Mouse (Mus musculus): ENCODE results near the gene Lgi4. TPM values are rescaled to one million over a fixed set of nuclear protein-coding genes. Genes with fewer than 3 reads are reported as not detected.

Lgi4 gene
- polyA plus RNA-seq, 1 experiment from 2014 or later: 0.46 TPM

- DNase-seq (ENCODE audit: low spot score) (no peak), ATAC-seq (ENCODE audit: low FRiP score, low TSS enrichment) (no peak)
- no peak overlapping the region for H3K4me2 ChIP-seq (replicated peaks; ENCODE audit: low read depth)
- no peak overlapping the region for H3K27ac ChIP-seq (replicated peaks)
- no peaks in the 10 kb centered on the region for H3K9me3 ChIP-seq (ENCODE audit: control insufficient read depth, low read length)
- H3K36me3 ChIP-seq (ENCODE audit: control insufficient read depth, insufficient read depth, low read length): no peaks in the 10 kb centered on the region
- TF ChIP-seq EP300 (optimal IDR thresholded peaks at IDR 0.05) (no peak), CTCF (IDR thresholded peaks at IDR 0.05; ENCODE audit: low read depth) (no peak)
- no peak overlapping the region for H3K9ac ChIP-seq (ENCODE audit: low read length)
- no peaks in the 10 kb centered on the region for H3K27me3 ChIP-seq (ENCODE audit: control insufficient read depth, insufficient read depth, low read length)
- H3K4me3 ChIP-seq (ENCODE audit: low read depth, low read length): no peak overlapping the region
- H3K4me1 ChIP-seq (replicated peaks; ENCODE audit: control insufficient read depth, insufficient read depth): peaks cover 3% of the 10 kb centered on the region
- WGBS: 72% methylated on average over 7 of the region's 7 CpGs
These were observed 59.3 kb downstream of the Lgi4 start for GRCm38 (mm10) chr7:31118486-31118885.

- Histone ChIP-seq H3K27ac (replicated peaks) (no peak overlapping the region), H3K36me3 (ENCODE audit: control insufficient read depth, insufficient read depth, low read length) (no peaks in the 10 kb centered on the region), H3K4me2 (replicated peaks; ENCODE audit: low read depth) (no peak overlapping the region), H3K27me3 (ENCODE audit: control insufficient read depth, insufficient read depth, low read length) (no peaks in the 10 kb centered on the region), H3K4me3 (ENCODE audit: low read depth, low read length) (no peak overlapping the region), H3K9ac (ENCODE audit: low read length) (no peak overlapping the region), H3K4me1 (replicated peaks; ENCODE audit: control insufficient read depth, insufficient read depth) (peaks cover 3% of the 10 kb centered on the region), H3K9me3 (ENCODE audit: control insufficient read depth, low read length) (no peaks in the 10 kb centered on the region)
- ATAC-seq (ENCODE audit: low FRiP score, low TSS enrichment) (no peak), DNase-seq (ENCODE audit: low spot score) (no peak)
- TF ChIP-seq CTCF (IDR thresholded peaks at IDR 0.05; ENCODE audit: low read depth) (no peak), EP300 (optimal IDR thresholded peaks at IDR 0.05) (no peak)
- WGBS: 85% methylated on average over 5 of the region's 5 CpGs
These were observed 60.4 kb downstream of the Lgi4 start for GRCm38 (mm10) chr7:31119556-31119955.

Small RNA genes within 50 kb of the gene (microRNA-seq; reads per million reads assigned to microRNA genes)
- not detected for gene Mir7050

Other genes starting within 250 kb of the Lgi4 start
- 1.7 TPM in 2 replicates for gene Ffar2, start 235.6 kb upstream of the Lgi4 start, polyA plus RNA-seq (2015; fragmentation: Nextera tagmentation; extraction: Ambion mirVana)
- gene Ffar3, start 203.2 kb upstream of the Lgi4 start, polyA plus RNA-seq (2015; fragmentation: Nextera tagmentation; extraction: Ambion mirVana): 0.22 and 0.30 TPM in 2 replicates
- 0.04 and 0.06 TPM in 2 replicates for gene Ffar1, start 197.8 kb upstream of the Lgi4 start, polyA plus RNA-seq (2015; fragmentation: Nextera tagmentation; extraction: Ambion mirVana)
- gene Cd22, start 179.0 kb upstream of the Lgi4 start, polyA plus RNA-seq (2015; fragmentation: Nextera tagmentation; extraction: Ambion mirVana): 0.05 and 0.07 TPM in 2 replicates
- gene Mag, start 144.5 kb upstream of the Lgi4 start, polyA plus RNA-seq (2015; fragmentation: Nextera tagmentation; extraction: Ambion mirVana): 0.33 and 0.36 TPM in 2 replicates
- gene Hamp2, start 134.7 kb upstream of the Lgi4 start, polyA plus RNA-seq (2015; fragmentation: Nextera tagmentation; extraction: Ambion mirVana): 0.52 and 0.54 TPM in 2 replicates
- 0.45 and 1.6 TPM in 2 replicates for gene Hamp, start 115.3 kb upstream of the Lgi4 start, polyA plus RNA-seq (2015; fragmentation: Nextera tagmentation; extraction: Ambion mirVana)
- 12.0 and 14.2 TPM in 2 replicates for gene Usf2, start 102.5 kb upstream of the Lgi4 start, polyA plus RNA-seq (2015; fragmentation: Nextera tagmentation; extraction: Ambion mirVana)
- 101 and 111 TPM in 2 replicates for gene Lsr, start 85.9 kb upstream of the Lgi4 start, polyA plus RNA-seq (2015; fragmentation: Nextera tagmentation; extraction: Ambion mirVana)
- gene Fam187b, start 85.6 kb upstream of the Lgi4 start, polyA plus RNA-seq (2015; fragmentation: Nextera tagmentation; extraction: Ambion mirVana): 5.3 and 5.7 TPM in 2 replicates
- gene Fxyd5, start 16.9 kb upstream of the Lgi4 start, polyA plus RNA-seq (2015; fragmentation: Nextera tagmentation; extraction: Ambion mirVana): 13.3 and 16.0 TPM in 2 replicates
- gene Fxyd7, start 7.9 kb upstream of the Lgi4 start, polyA plus RNA-seq (2015; fragmentation: Nextera tagmentation; extraction: Ambion mirVana): 19.9 and 20.3 TPM in 2 replicates
- 177 and 187 TPM in 2 replicates for gene Fxyd1, start 2.1 kb upstream of the Lgi4 start, polyA plus RNA-seq (2015; fragmentation: Nextera tagmentation; extraction: Ambion mirVana)
- 1,122 and 1,152 TPM in 2 replicates for gene Fxyd3, start 17.4 kb downstream of the Lgi4 start, polyA plus RNA-seq (2015; fragmentation: Nextera tagmentation; extraction: Ambion mirVana)
- 17.9 and 21.7 TPM in 2 replicates for gene Hpn, start 55.9 kb downstream of the Lgi4 start, polyA plus RNA-seq (2015; fragmentation: Nextera tagmentation; extraction: Ambion mirVana)
- 2.3 and 2.5 TPM in 2 replicates for gene Scn1b, start 67.7 kb downstream of the Lgi4 start, polyA plus RNA-seq (2015; fragmentation: Nextera tagmentation; extraction: Ambion mirVana)
- 14.4 and 17.4 TPM in 2 replicates for gene Gramd1a, start 96.6 kb downstream of the Lgi4 start, polyA plus RNA-seq (2015; fragmentation: Nextera tagmentation; extraction: Ambion mirVana)
- not detected in 2 replicates for gene Scgb2b2, start 231.2 kb downstream of the Lgi4 start, polyA plus RNA-seq (2015; fragmentation: Nextera tagmentation; extraction: Ambion mirVana)
- gene Scgb1b2, start 232.5 kb downstream of the Lgi4 start, polyA plus RNA-seq (2015; fragmentation: Nextera tagmentation; extraction: Ambion mirVana): not detected in 2 replicates

All from stomach, postnatal 0 days (tissue).